22 mouse cellular contexts compared by ENCODE assay signal in the genomic region with DNA sequence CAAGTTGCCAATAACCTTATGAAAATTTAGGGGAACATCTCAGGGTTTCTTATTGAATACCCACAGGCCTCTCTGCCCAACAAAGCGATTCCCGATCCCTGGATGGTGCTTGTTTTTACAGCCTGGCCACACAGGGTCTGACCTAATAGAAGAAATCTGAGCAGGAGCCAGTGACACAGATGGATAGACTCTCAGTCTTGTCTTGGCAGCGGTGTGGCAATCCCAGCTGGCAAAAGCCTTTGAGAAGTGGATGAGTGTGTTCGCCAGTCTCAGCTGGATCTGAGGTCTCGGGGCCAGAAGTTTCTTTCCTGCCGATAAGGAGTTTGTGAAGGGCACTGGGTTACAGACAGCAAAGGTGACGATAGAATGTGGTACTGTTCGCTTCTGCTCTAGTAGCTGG.
A peak's percentile ranks its signal among the peaks of the same experiment; 100 is the strongest.
DNase-seq lines count a peak whose midpoint lies in the region; ATAC-seq and TF ChIP-seq lines count a peak whose summit lies in the region.
"Had no signal": no experiment of that assay in that cellular context is flagged by ENCODE, and none has a peak within 500 bp of the region (broad histone marks: within the 10 kb centered on the region; RNA-seq: fewer than 3 reads in every experiment).

No protein-coding gene starts in this region.

- 0 out of 2 replicates have a peak, but pooled peaks have one; percentile 41 for ATAC-seq in hindbrain, postnatal 0 days
- no peak for ATAC-seq in hindbrain, embryonic 12.5 days (ENCODE audit: low FRiP score)
- ATAC-seq: activated CD4-positive, CD25-positive, alpha-beta regulatory T cell, adult 4 months; CD4-positive, CD25-positive, alpha-beta regulatory T cell, adult 4 months; forebrain, postnatal 0 days; intestine, embryonic 15.5 days; midbrain, embryonic 15.5 days; Patski had no signal

- no peak for TF ChIP-seq POLR2A in cerebellum, adult 2 months (IDR thresholded peaks at IDR 0.05; ENCODE audit: borderline replicate concordance, insufficient read depth, low read length)

- DNase-seq in adrenal gland, postnatal 14 days: peak; percentile 11
- no peak for DNase-seq in adrenal gland, adult 2 months
- peak; percentile 58 for DNase-seq in hindbrain, postnatal 0 days (ENCODE audit: low spot score)
- peak; percentile 17 to 44 for DNase-seq in cerebellum, adult 2 months
- peak; percentile 17 to 24 for DNase-seq in cerebellum, postnatal 36 days
- no peak for DNase-seq in frontal cortex, adult 2 months (ENCODE audit: extremely low spot score in 1 of 2, low spot score in 1 of 2)
- no peak for DNase-seq in layer of hippocampus, postnatal 25 days (ENCODE audit: extremely low spot score in 1 of 2, low spot score in 1 of 2)
- DNase-seq: forebrain, postnatal 0 days; gastrocnemius, postnatal 25 days; kidney, adult 9 months; kidney, postnatal 36 days; liver, embryonic 13.5 days had no signal

- H3K9ac ChIP-seq in hindbrain, postnatal 0 days (replicated peaks; ENCODE audit: low read length): no peak overlapping the region
- no peak overlapping the region for H3K9ac ChIP-seq in hindbrain, embryonic 12.5 days
- H3K9ac ChIP-seq: embryonic facial prominence, embryonic 13.5 days; forebrain, postnatal 0 days; hindbrain, embryonic 14.5 days; intestine, embryonic 15.5 days; limb, embryonic 12.5 days; liver, embryonic 13.5 days; midbrain, embryonic 15.5 days had no signal

- no peaks in the 10 kb centered on the region for H3K27me3 ChIP-seq in hindbrain, postnatal 0 days (ENCODE audit: insufficient read depth, low read length)
- H3K27me3 ChIP-seq in hindbrain, embryonic 12.5 days: no peaks in the 10 kb centered on the region
- H3K27me3 ChIP-seq in cerebellum, adult 2 months (ENCODE audit: control insufficient read depth, insufficient read depth, low read length): no peaks in the 10 kb centered on the region
- H3K27me3 ChIP-seq: embryonic facial prominence, embryonic 13.5 days; intestine, embryonic 15.5 days; limb, embryonic 12.5 days; liver, embryonic 13.5 days; midbrain, embryonic 15.5 days; Patski had no signal

- WGBS in hindbrain, postnatal 0 days: 52% methylated on average over 8 of the region's 8 CpGs
- WGBS in hindbrain, embryonic 12.5 days: 79% methylated on average over 8 of the region's 8 CpGs
- 12% methylated on average over 8 of the region's 8 CpGs for whole genome bisulfite sequencing in cerebellum, adult 2 months

- no peaks in the 10 kb centered on the region for H3K36me3 ChIP-seq in hindbrain, postnatal 0 days (ENCODE audit: insufficient read depth, low read length)
- no peaks in the 10 kb centered on the region for H3K36me3 ChIP-seq in hindbrain, embryonic 12.5 days
- H3K36me3 ChIP-seq: embryonic facial prominence, embryonic 13.5 days; intestine, embryonic 15.5 days; limb, embryonic 12.5 days; liver, embryonic 13.5 days; midbrain, embryonic 15.5 days had no signal

- no peaks in the 10 kb centered on the region for H3K4me1 ChIP-seq in hindbrain, postnatal 0 days (ENCODE audit: insufficient read depth, low read length)
- no peaks in the 10 kb centered on the region for H3K4me1 ChIP-seq in hindbrain, embryonic 12.5 days
- H3K4me1 ChIP-seq in cerebellum, adult 2 months (ENCODE audit: control insufficient read depth, insufficient read depth, low read length): no peaks in the 10 kb centered on the region
- H3K4me1 ChIP-seq: embryonic facial prominence, embryonic 13.5 days; intestine, embryonic 15.5 days; limb, embryonic 12.5 days; liver, embryonic 13.5 days; midbrain, embryonic 15.5 days had no signal

- no peaks in the 10 kb centered on the region for H3K9me3 ChIP-seq in hindbrain, postnatal 0 days (ENCODE audit: low read length)
- H3K9me3 ChIP-seq in hindbrain, embryonic 12.5 days (replicated peaks): no peaks in the 10 kb centered on the region
- H3K9me3 ChIP-seq: embryonic facial prominence, embryonic 13.5 days; intestine, embryonic 15.5 days; limb, embryonic 12.5 days; midbrain, embryonic 15.5 days had no signal

- no peak overlapping the region for H3K4me2 ChIP-seq in hindbrain, postnatal 0 days (ENCODE audit: low read depth, low read length)
- H3K4me2 ChIP-seq in hindbrain, embryonic 12.5 days (replicated peaks): no peak overlapping the region
- H3K4me2 ChIP-seq: embryonic facial prominence, embryonic 13.5 days; hindbrain, embryonic 14.5 days; intestine, embryonic 15.5 days; limb, embryonic 12.5 days; liver, embryonic 13.5 days; midbrain, embryonic 15.5 days had no signal

- H3K27ac ChIP-seq in hindbrain, postnatal 0 days: no peak overlapping the region
- H3K27ac ChIP-seq in hindbrain, embryonic 12.5 days: no peak overlapping the region
- H3K27ac ChIP-seq in cerebellum, adult 2 months (ENCODE audit: insufficient read depth, low read length): no peak overlapping the region
- H3K27ac ChIP-seq: embryonic facial prominence, embryonic 13.5 days; hindbrain, embryonic 14.5 days; intestine, embryonic 15.5 days; limb, embryonic 12.5 days; liver, embryonic 13.5 days; midbrain, embryonic 15.5 days; stomach, postnatal 0 days had no signal

- H3K4me3 ChIP-seq in hindbrain, postnatal 0 days (ENCODE audit: low read length): no peak overlapping the region
- H3K4me3 ChIP-seq in hindbrain, embryonic 12.5 days: no peak overlapping the region
- no peak overlapping the region for H3K4me3 ChIP-seq in cerebellum, adult 2 months (replicated peaks; ENCODE audit: insufficient read depth, low read depth, low read length)
- H3K4me3 ChIP-seq: embryonic facial prominence, embryonic 13.5 days; intestine, embryonic 15.5 days; limb, embryonic 12.5 days; liver, embryonic 13.5 days; midbrain, embryonic 15.5 days had no signal

- TF ChIP-seq CTCF in hindbrain, postnatal 0 days (IDR thresholded peaks at IDR 0.05; ENCODE audit: low read depth): no peak
- no peak for TF ChIP-seq CTCF in cerebellum, adult 2 months (IDR thresholded peaks at IDR 0.05; ENCODE audit: borderline replicate concordance, insufficient read depth, low read depth, low read length)

Comparison
In these comparisons a context has a peak if more than half of its experiments do, and no peak if none do; other contexts are left out.
1. DNase-seq: peak in adrenal gland, postnatal 14 days (single experiment), hindbrain, postnatal 0 days (single experiment), cerebellum, adult 2 months (2 of 2) and cerebellum, postnatal 36 days (2 of 2); none in adrenal gland, adult 2 months (single experiment), frontal cortex, adult 2 months (0 of 2) and layer of hippocampus, postnatal 25 days (0 of 2).